Mouse (Mus musculus) bone marrow, adult 2 months (tissue): ENCODE results near the gene Wwc2.

Experiments used
- CTCF ChIP-seq: fragments of 200-500 bp; IDR thresholded peaks from 2 replicates; pipeline ENCODE4 v1.5.1; 2011; ENCODE audit warnings: low read length, control low read depth; ENCODE audit not compliant: control insufficient read depth, insufficient read depth
- POLR2A ChIP-seq: fragments of 200-500 bp; IDR thresholded peaks from 2 replicates; pipeline ENCODE4 v1.6.1; 2011; ENCODE audit warnings: low read depth, mild to moderate bottlenecking, control low read depth, low read length, borderline replicate concordance; ENCODE audit not compliant: control insufficient read depth

DNA sequence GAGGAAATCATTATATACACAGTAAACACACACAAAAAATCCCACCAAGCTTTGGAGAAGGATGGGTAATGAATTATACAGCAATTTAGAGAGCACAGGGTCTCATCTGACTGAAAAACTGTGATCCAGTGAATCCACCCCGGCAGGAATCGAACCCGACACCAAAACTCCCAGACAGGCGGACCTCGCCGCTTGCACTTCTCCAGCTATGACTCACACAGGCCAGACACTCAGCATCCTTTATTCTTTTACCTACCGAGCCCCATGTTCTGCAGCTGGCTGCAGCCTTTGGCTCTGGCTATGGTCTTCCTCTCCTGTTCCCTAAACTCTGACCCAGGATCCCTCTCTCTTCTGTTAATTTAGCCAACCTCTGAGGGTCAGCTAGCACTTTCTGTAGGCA lies 85.5 kb downstream of the Wwc2 start:
- TF ChIP-seq CTCF (no peak), POLR2A (no peak)
